Mouse (Mus musculus) brain, adult 2 months (tissue): ENCODE measurements around the gene Poc1a.

Experiments used
- DNase-seq: peaks from one replicate; pipeline ENCODE4 v3.0.0; 2011; ENCODE audit warnings: low read depth, low spot score

Poc1a gene

DNA sequence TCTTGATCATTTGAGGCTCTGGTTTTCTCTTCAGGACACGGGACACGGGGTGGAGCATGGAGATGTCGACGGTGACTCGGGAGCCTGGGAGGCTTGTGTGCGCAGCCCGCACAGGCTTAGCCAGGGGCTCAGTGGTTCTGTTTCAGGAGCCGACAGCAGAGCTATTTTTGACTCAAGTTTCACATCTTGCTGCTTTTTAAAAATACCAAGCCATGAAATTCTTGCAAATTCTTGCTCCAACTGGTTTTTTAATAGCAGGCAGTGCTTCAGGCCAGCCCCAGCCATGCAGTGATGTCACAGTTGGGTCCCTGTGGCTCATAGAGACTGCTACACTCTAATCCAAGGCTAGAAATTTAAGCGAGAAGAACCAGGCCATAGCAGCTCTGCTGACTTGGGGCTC lies 56.8 kb downstream of the Poc1a start:
- peak; percentile 84 for DNase-seq

DNA sequence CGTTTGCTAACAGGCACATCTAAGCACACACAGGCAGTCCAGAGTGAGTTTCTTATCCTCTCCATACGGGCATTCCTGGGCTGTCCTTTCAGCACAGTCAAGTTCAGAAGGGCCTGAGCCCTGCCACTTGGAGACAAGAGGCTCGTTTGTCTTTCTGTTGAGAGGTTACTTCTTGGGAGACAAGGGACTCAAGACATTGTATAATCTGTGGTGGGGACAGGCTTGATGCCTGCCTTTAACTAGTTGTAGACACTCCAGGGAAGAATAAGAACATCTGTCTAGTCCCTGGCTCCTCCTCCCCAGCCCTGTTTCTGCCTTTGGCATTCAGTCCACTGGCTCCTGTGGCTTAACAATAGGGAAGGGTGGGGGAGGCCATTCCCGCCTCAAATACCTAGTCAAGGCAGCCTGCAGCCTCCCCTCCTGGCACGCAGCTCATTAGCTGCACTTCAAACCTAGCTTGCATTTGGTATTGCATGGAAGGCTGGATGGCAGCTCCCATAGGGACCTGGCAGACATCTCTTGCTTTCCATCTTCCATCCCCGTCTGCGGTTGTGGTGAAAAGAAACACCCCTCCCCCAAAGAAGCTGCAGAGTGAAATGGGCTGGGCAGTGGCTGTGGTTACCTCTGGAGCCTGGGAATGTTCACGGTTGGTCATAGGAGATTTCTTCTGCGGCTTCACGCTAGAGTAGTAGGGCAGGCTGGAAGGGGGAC lies 57.8 kb downstream of the Poc1a start:
- DNase-seq = no peak

DNA sequence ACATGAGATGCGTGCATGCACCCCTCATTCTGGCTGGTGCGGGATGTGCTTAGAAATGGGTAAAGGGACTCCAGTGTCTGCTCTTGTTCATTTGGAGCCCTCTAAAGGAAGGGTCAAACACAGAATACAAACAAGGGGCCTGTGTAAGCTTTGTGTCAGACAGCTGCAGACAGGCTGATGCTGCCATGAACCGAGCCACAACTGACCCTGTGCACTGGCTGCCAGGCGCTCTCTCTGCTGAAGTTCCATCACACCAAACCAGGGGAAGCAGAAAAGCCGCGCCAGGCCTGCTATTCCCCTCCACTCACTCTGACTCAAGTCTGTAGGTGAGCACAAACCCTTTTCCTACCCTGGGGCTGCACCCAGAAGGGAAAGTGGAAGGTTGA lies 58.3 kb downstream of the Poc1a start:
- no peak for DNase-seq

DNA sequence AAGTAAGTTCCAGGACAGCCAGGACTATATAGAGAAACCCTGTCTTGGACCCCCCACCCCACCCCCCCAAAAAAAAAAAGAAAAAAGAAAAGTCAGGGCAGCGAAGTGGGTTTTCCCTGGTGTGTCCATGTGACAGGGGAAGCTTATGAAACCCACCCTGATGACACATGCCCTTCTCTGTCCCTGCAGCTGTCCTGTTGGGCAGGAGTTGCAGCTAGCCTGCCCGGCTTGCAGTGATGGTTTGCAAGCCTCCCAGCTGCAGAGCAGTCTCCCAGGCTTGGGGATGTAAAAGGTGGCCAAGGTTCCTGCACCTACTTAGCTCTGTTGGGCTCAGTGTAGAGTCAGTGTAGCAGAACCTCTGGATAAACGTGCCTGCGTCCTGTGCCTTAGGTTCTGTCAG lies 58.9 kb downstream of the Poc1a start:
- no peak for DNase-seq

DNA sequence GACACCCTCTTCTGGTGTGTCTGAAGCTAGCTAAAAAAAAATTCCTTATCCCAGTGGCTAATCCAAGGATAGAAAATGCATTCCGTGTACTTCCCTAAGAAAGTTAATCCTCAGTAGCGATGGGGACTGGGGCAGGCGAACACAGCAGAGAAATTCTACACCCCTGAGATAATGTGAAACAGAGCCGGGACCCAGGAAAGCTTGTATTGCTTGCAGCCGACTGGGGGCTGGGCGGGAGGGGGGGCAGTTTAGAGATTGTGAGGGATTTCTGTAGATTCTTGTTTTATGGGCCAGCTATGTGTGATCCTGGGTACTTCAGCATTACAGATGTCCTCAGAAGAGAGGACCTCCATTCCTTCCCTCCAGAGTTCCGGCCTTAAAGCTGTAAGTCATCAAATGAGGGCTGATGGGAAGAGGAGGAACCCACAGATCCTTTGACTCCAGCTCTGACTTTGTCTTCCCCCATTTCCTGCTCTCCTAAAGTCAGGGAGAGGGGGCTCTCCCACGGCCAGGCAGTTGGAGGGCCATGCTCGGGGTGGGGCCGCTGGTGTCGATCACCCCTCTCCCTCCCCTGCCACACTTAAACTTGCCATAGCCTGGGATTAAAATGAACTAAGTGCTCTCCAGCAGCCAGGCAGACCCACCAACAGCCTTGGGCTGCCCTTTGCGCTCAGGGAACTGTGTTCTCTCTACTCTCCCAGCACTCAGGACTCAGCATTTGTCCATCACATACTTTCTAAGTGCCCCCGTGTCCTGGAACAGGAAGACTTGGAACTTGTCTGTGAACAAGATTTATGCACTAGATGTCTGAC lies 59.8 kb downstream of the Poc1a start:
- no peak for DNase-seq

DNA sequence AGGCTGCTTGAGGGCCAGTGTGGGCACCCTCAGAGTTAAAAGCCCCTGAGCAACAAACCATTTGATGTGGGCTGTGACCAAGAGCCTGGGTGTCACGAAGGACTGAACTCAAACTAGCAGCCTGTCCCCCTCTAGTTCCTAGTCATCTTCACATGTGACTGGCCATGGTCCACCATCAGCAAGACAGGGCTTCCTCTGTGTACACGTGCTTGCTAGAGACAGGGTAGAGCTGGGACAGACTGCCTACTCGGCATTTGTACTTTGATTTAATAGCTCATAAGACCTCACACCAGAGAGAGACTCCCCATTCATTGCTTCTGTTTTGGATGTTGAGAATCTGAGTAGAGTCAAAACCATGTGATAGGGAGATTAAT lies 60.4 kb downstream of the Poc1a start:
- no peak for DNase-seq

DNA sequence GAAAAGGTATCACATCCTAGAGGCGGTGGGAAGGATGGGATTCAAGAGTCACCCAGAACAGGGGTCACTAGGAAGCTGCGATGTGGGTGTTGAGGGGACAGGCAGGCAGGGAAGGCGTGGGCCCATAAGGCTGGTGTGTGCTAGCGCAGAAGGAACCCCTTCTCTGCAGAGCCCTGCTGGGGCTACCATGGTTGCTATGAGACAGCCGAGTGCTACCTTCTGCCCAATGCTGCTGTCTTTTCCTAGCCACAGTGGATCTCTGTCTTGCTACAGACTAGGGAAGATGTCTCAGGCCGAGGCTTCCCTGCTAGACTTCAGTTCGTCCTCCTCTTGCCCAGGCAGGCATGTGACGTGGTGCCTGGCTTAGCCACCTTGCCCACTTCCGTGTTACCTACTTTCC lies 61.7 kb downstream of the Poc1a start:
- DNase-seq = peak; percentile 59

DNA sequence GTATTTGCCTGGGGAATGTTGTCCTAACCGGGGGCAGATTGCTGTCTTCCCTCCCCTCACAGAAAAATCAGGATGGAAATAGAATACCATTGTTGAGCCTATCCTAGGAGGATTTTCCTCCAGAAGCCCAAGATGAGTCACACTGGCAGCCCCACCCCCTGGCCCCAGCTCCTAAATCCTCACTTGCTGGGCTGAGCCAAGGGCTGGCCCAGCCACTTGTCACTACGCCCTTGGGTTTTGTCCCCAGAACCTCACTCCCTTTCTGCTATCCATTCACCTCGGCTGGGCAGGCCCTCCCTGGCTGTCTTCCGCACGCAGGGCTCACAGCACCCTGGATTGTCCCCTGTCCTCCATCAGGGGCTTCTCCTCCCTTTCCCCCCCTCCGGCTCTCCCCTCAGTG lies 64.3 kb downstream of the Poc1a start:
- DNase-seq = peak; percentile 93

DNA sequence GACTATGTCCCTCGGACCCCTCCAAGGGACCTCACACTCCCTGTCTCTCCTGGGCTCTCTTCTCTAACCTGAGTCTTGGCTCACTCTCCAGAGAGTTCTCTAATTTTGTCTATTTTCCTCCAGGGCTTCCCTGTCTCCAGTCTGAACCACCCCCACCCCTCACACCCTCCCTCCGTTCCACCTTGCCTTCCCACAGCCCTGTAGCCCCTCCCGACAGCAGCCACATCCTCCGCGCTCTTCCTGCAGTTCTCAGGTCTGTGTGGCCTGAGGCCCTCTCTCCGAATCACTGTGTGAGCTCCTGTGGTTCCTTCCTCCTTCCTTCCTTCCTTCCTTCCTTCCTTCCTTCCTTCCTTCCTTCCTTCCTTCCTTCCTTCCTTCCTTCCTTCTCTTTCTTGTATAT lies 64.8 kb downstream of the Poc1a start:
- peak; percentile 57 for DNase-seq

DNA sequence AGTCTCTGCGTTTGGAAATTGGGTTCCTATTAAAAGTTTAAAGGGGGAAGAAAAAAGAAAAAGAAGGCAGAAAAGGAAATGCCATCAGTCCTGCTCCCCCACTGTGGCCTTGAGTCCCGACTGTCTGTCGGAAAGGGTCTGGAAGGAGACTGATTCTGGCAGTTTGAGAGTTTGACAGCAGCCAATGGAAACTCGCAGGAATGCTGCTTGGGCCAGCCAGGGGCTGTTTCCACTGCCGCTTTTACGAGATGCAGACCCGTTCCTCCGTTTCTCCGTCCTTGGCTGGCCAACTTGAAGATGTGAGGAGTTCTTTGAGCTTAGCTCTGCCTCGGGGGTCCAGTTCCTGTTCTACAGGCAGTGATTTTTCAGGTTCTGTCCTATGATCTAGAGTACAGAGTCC lies 67.4 kb downstream of the Poc1a start:
- DNase-seq = no peak

DNA sequence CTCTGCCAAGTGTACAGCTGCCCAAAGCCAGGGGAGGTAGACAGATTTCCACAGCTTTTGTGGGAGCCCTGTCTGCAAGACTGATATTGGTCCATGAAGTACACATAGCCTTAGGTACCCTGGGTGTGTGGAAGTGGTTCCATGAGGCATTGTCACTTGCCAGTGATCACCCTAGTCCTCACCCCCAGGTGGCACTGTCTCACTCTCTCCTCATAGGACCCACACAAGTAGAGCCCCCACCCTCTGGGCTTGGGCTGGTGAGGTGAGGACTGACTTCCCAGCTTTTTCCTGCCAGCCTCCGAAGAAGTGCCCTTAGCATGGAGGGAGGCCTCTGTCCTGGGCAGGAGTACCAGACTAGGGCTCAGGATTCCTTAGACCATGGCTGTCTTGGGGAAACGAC lies 68.2 kb downstream of the Poc1a start:
- DNase-seq = peak; percentile 80

DNA sequence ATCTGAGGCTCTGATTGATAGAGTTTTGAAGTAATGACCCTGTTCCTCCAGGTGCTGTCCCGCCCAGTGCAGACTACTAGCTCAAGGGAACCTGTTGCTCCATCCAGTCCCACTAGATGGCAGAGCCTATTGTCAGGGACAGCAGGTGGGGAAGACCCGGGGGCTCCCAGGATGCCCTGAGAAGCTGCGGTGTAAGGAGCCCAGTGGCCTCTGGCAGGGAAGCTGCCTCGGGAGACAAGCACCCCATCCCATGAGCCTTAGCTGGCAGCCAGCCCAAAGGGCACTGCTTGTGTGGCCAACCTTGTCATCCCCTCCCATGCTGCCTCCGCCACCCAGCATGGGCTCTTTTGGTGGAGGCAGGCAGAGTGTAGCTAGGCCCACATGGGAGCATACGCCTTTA lies 70.3 kb downstream of the Poc1a start:
- no peak for DNase-seq

DNA sequence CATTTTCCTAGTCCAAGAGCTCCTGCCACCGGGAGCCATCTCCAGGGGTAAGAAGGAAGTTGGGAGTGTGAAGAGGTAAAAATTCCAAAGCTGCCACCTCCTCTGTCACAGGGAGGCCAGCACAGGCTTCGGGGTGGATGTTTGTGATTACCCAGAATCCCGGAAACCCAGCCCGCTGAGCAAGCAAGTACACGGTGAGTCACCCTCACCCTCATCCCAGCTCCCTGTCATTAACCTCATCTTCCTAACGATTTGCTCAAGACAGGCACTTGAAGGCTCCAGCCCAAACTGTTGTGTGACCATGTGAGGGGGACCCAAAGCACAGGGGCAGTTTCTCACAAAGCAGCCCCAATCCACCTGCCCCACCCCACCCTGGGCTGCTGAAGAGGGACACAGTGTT lies 72.9 kb downstream of the Poc1a start:
- peak; percentile 61 for DNase-seq

DNA sequence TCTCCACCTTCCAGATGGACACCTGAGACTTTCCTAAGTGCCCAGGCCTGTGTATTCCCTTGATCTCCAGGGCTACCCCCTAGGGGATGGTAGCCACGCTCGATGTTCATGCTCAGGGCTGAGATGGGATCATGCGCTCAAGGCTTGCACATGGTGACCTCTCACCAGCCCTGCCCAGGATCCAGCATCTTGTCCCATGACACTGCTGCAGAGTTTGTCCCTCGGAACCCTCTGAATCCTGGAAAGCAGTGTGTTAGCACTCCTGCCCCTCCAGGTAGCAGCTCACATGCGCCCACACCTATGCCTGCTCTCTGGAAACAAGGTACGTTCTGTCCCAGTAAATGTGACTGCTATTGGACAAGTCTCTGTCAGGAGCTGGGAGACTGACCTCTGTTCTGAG lies 73.9 kb downstream of the Poc1a start:
- DNase-seq = no peak

DNA sequence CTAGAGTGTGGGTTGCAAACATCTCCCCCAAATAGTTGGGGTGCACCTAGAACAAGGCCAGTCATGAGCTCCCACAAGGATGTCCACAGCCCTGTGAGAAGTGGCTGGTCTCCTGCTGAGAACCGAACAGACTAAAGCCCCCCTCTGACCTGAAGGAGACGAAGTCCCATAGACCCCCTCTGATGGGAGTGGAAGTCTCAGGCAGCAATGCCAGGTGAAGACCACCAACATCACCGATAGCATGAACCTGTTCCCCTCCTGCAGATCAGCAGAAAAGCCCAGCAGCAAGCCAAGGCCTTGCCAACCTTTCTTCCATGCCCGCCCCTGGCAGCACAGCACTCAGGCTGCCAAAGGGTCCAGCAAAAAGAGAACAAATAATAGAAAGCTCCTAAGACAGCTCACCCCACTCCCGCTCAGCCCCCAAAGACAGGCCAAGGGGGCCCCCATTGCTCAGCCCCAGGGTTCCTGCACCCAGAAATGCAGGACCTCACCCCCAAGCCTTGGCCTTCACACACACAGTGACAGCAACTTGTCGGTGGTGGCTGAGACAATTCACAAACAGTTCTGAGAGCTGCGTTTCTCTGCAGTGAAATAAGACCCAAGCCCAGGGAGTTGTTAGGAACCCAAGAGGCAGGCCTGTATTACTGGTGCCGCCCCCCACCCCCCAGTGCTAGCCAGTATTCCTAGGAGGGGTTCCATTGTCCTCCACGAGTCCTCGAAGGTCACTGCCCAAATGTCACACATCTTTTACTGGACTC lies 74.5 kb downstream of the Poc1a start:
- DNase-seq = no peak

DNA sequence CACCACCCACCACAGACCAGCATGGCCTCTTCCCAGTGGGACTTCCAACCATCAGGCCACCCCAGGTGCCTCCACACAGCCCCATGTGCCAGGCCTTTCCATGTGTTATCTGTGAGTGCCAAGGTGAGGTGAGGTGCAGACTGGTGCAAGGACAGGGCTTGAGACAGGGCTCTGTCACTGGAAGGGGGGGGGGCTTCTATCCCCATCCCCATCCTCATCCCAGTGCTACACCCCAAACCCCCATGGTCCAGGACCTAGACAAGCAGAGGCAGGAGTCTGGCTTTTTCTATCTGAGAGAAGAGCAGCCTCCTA lies 75.1 kb downstream of the Poc1a start:
- DNase-seq = no peak

DNA sequence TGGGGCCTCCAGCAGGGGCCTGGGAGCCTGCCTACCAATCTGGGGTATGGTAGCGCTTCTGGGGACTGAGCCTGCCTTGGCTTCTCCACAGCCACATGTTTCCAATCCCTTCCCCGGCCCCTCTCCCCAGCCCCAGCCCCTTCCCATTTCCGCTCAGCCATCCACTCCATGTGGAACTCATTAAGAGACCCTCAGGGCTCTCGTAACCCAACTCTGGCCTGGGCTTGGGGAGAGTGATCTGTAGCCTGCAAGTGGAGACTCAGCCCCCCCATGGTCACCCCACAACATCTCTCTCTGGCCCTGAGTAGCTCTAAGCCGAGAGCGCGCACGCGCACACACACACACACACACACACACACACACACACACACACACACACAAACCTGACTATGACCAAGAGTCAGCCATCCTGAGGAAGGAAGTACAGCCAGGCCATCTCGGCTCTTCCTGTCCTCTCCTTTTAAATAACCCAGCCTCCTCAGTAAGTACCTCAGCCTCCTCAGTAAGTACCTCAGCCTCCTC lies 75.5 kb downstream of the Poc1a start:
- no peak for DNase-seq

DNA sequence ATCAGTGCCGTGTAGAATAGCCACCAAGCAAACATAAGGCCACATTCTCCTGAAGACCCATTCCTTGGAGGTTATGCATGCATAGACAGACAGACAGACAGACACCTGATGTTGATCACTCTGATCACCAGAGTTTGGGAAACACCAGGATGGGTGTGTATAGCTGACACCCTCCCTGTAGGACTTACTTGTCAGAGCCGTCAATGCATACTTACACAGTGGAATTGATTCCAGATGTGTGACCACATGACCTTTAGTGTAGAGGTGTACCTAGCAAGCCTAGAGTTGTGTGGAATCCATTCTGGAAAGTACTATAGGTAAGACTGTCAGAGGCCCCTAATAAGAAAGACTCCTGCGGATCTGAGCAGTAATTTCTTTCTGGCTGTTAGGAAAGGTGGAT lies 76.3 kb downstream of the Poc1a start:
- DNase-seq = no peak

DNA sequence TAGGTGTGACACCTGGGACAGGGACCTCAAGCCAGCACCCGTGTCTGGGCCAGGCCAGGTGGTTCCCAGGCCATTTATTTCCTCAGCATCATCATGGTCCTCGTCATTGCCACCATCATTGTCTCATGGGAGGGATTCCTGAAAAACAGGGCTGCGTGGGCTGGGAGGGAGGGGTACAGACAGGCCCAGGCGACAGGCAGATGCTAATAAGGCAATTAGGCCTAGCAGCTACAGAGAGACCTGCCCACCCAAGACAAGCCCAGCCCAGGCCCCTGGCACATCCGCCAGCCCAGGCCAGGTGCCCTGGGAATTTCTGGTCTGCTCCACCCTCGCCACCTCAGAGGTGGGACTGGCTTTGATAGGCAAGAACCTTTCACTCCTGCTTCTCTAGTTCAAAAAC lies 78.4 kb downstream of the Poc1a start:
- no peak for DNase-seq

DNA sequence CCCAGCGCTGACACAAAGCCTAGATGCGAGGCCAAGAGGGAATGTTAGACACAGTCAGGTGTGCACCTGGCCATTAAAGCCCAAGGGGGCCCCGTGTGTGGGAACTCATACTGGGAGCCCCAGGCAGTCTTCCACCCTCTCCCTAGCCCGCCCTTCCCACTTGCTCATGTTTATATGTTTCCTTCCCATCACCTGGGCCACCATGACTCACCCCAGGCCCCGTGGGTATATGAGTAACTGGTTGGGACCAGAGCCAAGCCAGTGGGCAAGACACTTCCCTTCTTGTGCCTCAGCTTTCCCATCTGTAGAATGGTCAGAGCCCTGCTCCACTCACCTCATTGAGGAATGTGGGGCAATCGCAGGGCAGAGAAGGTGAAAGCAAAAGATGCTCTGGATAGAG lies 80.3 kb downstream of the Poc1a start:
- no peak for DNase-seq

DNA sequence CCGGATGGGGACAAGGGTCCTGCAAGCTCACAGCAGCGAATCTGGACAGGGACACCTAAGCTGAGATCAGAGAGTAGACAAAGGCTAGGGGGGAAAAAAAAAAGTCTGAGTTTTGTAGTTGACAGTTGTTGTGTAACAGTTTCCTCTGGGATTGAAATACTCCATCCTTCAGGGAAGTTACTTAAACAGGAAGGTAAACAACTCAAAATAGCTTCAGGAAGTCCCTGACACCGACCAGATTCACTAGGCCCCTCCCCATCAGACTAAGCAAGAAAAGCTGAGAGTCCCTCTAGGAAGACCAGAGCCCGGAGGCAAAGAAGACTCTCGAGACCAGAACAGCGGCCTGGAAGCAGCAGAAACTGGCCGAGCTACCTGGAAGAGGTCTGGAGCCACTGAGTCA lies 84.5 kb downstream of the Poc1a start:
- DNase-seq = no peak

DNA sequence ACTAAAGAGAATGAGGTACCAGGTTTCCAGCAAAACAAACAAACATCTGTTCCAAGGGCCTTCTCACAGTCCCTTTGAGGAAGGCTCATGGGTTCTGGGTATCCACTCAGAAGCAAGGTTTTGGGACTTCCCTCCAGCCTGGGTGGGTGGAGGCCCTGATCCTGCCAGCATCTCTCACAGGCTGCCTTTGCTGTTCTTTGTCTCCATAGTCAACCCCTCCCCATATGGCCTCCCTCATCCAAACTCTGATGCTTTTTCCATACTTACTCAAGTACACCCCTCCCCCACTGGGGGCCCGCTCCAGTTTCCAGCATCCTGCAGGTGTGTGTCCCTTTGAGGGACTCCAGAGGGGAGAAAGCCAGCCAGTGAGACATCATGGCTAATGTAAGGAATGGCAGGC lies 85.3 kb downstream of the Poc1a start:
- no peak for DNase-seq

DNA sequence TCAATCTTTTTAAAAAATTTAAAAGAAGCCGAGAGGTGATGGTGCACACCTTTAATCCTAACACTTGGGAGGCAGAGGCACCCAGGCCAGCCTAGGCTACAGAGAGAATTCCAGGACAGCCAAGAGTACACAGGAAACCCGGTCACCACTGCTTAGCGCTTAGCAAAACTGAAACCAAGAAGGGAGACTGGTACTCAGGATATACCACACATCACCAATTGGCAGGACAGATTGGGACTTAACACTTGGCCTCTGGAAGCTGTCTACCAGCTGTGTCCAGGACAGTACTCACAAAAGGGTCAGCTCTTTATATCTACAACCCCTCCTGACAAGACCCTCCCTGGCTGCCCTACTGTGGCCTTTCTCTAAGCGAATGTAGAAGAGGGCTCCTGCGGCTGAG lies 86.1 kb downstream of the Poc1a start:
- DNase-seq = no peak
